Comparison of ENCODE assay signal across 7 mouse cellular contexts in the genomic region with DNA sequence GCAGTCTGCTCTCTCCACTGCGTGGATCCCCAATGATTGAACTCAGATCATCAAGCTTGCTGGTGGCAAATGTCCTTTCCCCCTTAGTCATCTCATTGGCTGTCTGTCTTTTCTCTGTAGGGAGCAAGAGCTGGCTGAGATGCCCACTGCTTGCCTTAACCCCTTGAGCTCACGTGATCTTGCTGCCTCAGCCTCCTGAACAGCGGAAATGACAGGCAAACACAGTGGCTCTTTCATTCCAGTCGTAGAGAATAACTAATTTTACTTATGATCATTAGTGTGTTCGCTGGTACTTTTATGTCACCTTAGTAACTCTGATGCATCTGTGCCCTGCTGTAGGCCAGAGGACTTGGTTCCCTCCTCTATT.
DNase-seq lines count a peak whose midpoint lies in the region; ATAC-seq and TF ChIP-seq lines count a peak whose summit lies in the region.

No protein-coding gene starts in this region.

- DNase-seq in lung, embryonic 14.5 days: peak; percentile 24
- no peak for DNase-seq in lung, adult 18-20 months
- no peak for DNase-seq in limb, embryonic 10.5 days (ENCODE audit: low spot score)
- DNase-seq in adrenal gland, postnatal 36 days: no peak
- no peak for DNase-seq in natural killer cell, adult 2 months (ENCODE audit: low spot score in 2 of 2)

- TF ChIP-seq CTCF in lung, embryonic 14.5 days (IDR thresholded peaks at IDR 0.05; ENCODE audit: low read depth): no peak

- 58% methylated on average over 5 of the region's 5 CpGs for WGBS in lung, embryonic 14.5 days
- WGBS in embryonic facial prominence, embryonic 15.5 days: 62% methylated on average over 5 of the region's 5 CpGs
- 69% methylated on average over 5 of the region's 5 CpGs for WGBS in limb, embryonic 10.5 days

- no peaks in the 10 kb centered on the region for H3K9me3 ChIP-seq in lung, embryonic 14.5 days (ENCODE audit: low read depth, low read length)
- no peaks in the 10 kb centered on the region for H3K9me3 ChIP-seq in embryonic facial prominence, embryonic 15.5 days (replicated peaks)
- no peaks in the 10 kb centered on the region for H3K9me3 ChIP-seq in limb, embryonic 10.5 days (replicated peaks)

- ATAC-seq in lung, embryonic 14.5 days (ENCODE audit: insufficient read depth): no peak; the same call in 1 of the 2 replicates
- ATAC-seq in embryonic facial prominence, embryonic 15.5 days (ENCODE audit: insufficient number of reproducible peaks, low FRiP score, low TSS enrichment, low read depth): no peak
- ATAC-seq in neutrophil, adult 5-6 weeks (ENCODE audit: extremely low read depth, insufficient number of reproducible peaks, low FRiP score, poor library complexity, severe bottlenecking): 0 out of 2 replicates have a peak, but pooled peaks have one; percentile 11

- H3K4me3 ChIP-seq in lung, embryonic 14.5 days (ENCODE audit: low read depth, low read length): peak overlapping the region; percentile 38
- peak overlapping the region; percentile 42 for H3K4me3 ChIP-seq in embryonic facial prominence, embryonic 15.5 days (replicated peaks)
- peak overlapping the region; percentile 53 for H3K4me3 ChIP-seq in limb, embryonic 10.5 days

- H3K4me1 ChIP-seq in lung, embryonic 14.5 days (ENCODE audit: insufficient read depth): no peaks in the 10 kb centered on the region
- H3K4me1 ChIP-seq in embryonic facial prominence, embryonic 15.5 days: peaks cover 19% of the 10 kb centered on the region; the same call in 1 of the 2 replicates
- 0 out of 2 replicates have a peak, but pooled peaks cover 6% of the 10 kb centered on the region for H3K4me1 ChIP-seq in limb, embryonic 10.5 days

- no peaks in the 10 kb centered on the region for H3K27me3 ChIP-seq in lung, embryonic 14.5 days (ENCODE audit: insufficient read depth, low read length)
- no peaks in the 10 kb centered on the region for H3K27me3 ChIP-seq in embryonic facial prominence, embryonic 15.5 days
- no peaks in the 10 kb centered on the region for H3K27me3 ChIP-seq in limb, embryonic 10.5 days (ENCODE audit: low read depth, poor library complexity, severe bottlenecking)

- H3K4me2 ChIP-seq in lung, embryonic 14.5 days: peak overlapping the region; percentile 64
- peak overlapping the region; percentile 55 for H3K4me2 ChIP-seq in embryonic facial prominence, embryonic 15.5 days (replicated peaks)

- no peaks in the 10 kb centered on the region for H3K36me3 ChIP-seq in lung, embryonic 14.5 days (ENCODE audit: insufficient read depth)
- no peaks in the 10 kb centered on the region for H3K36me3 ChIP-seq in embryonic facial prominence, embryonic 15.5 days
- H3K36me3 ChIP-seq in limb, embryonic 10.5 days: no peaks in the 10 kb centered on the region

- H3K27ac ChIP-seq in lung, embryonic 14.5 days (ENCODE audit: low read depth): no peak overlapping the region; the same call in 1 of the 2 replicates
- H3K27ac ChIP-seq in embryonic facial prominence, embryonic 15.5 days (replicated peaks): peak overlapping the region; percentile 71
- H3K27ac ChIP-seq in limb, embryonic 10.5 days: peak overlapping the region; percentile 77; the same call in 1 of the 2 replicates

- peak overlapping the region; percentile 56; the same call in 1 of the 2 replicates for H3K9ac ChIP-seq in lung, embryonic 14.5 days
- H3K9ac ChIP-seq in embryonic facial prominence, embryonic 15.5 days: no peak overlapping the region
